Mouse (Mus musculus) neural tube, embryonic 14.5 days (tissue): ENCODE measurements at regions not wholly inside any gene's neighbourhood (a gene's known extent, or its start where the extent isn't known, plus 50 kb on each side); places are given as distances from the start of the nearest gene placed in this dataset.

ENCODE experiments used
- ATAC-seq: fragments of 200-750 bp; cut with Nextera tagmentation; 2 replicates; pipeline ENCODE4 v1.8.0; 2017; ENCODE audit warnings: low read depth, mild to moderate bottlenecking, moderate TSS enrichment, moderate library complexity
- H3K27ac ChIP-seq: fragments of 300-500 bp; sonication (generic); 2 replicates; pipeline ENCODE4 v1.5.1; 2014; ENCODE audit warnings: low read depth, mild to moderate bottlenecking, control low read depth, low read length, moderate library complexity, mixed read lengths
- H3K27me3 ChIP-seq: fragments of 300-500 bp; sonication (generic); 2 replicates; pipeline ENCODE4 v1.6.1; 2014; ENCODE audit warnings: low read length; ENCODE audit not compliant: control insufficient read depth, insufficient read depth
- H3K36me3 ChIP-seq: fragments of 300-500 bp; sonication (generic); 2 replicates; pipeline ENCODE4 v1.6.1; 2014; ENCODE audit warnings: low read length, mixed read lengths; ENCODE audit not compliant: control insufficient read depth, insufficient read depth
- H3K4me1 ChIP-seq: fragments of 300-500 bp; sonication (generic); 2 replicates; pipeline ENCODE4 v1.6.1; 2014; ENCODE audit warnings: low read length; ENCODE audit not compliant: control insufficient read depth, insufficient read depth
- H3K4me2 ChIP-seq: fragments of 300-500 bp; sonication (generic); 2 replicates; pipeline ENCODE4 v1.6.1; 2014; ENCODE audit warnings: mild to moderate bottlenecking, low read depth, low read length, control low read depth
- H3K4me3 ChIP-seq: fragments of 300-500 bp; sonication (generic); 2 replicates; pipeline ENCODE4 v1.5.1; 2014; ENCODE audit warnings: low read depth, low read length, control low read depth, mixed read lengths
- H3K9ac ChIP-seq: fragments of 300-500 bp; sonication (generic); replicated peaks from 2 replicates; pipeline ENCODE4 v1.6.1; 2014; ENCODE audit warnings: low read depth, mild to moderate bottlenecking, control low read depth, low read length, mixed read lengths
- H3K9me3 ChIP-seq: fragments of 300-500 bp; sonication (generic); 2 replicates; pipeline ENCODE4 v1.6.1; 2016; ENCODE audit warnings: low read length; ENCODE audit not compliant: control insufficient read depth
- WGBS: fragments of 180-500 bp; shearing (Covaris S2); extraction: QIAGEN DNeasy Blood & Tissue Kit; methylation state at CpG from one replicate; pipeline ENCODE4 v1.1.7; 2014; 5-methylcytosine and 5-hydroxymethylcytosine counted together

DNA sequence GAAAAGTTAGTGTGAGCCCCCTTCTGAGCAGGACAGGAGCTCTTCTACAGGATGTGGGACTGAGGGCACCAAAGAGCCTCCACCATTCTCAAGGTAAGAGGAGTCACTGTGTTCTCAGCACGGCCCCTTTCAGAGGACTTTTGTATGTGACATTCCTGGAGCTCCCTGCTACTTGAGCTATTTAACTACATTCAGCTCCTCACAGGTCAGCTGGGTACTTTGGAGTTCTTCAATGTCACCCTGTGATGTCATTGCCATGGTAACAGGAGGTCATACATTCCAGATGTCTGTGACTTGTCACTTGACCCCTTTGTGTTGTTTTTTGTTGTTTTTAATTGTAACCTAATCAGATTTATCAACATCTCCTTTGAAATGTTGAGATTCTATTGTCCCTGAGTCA lies 122.9 kb upstream of the Gm15217 start:
- no peak overlapping the region for H3K27ac ChIP-seq
- H3K36me3 ChIP-seq, result no peaks in the 10 kb centered on the region
- no peaks in the 10 kb centered on the region for H3K9me3 ChIP-seq
- H3K4me2 ChIP-seq, result no peak overlapping the region
- H3K4me3 ChIP-seq, result no peak overlapping the region
- no peaks in the 10 kb centered on the region for H3K4me1 ChIP-seq
- no peak for ATAC-seq
- no peaks in the 10 kb centered on the region for H3K27me3 ChIP-seq
- no peak overlapping the region for H3K9ac ChIP-seq
- 24% methylated on average over 1 of the region's 1 CpGs for WGBS

DNA sequence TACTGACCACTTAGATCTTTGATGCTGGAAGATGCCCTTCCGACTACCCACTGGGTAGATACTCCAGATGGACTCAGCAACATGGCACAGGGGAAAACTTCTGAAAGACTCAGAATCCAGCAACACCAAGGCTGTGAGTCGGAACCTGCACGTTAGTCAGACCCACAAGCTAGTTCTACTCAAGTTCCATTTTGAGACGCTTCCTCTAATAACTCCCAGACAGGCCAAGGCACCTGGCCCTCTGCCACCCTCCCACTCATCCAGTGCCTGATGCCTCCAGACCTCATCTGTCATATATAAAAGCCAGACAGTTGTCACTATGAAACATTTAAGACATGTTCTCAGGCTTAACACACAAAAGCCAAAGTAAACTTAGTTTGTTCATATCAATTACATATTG lies 121.9 kb upstream of the Gm15217 start:
- Histone ChIP-seq H3K36me3 (no peaks in the 10 kb centered on the region), H3K9me3 (no peaks in the 10 kb centered on the region), H3K4me1 (no peaks in the 10 kb centered on the region), H3K9ac (no peak overlapping the region), H3K4me3 (no peak overlapping the region), H3K4me2 (no peak overlapping the region), H3K27me3 (no peaks in the 10 kb centered on the region), H3K27ac (no peak overlapping the region)
- no peak for ATAC-seq
- WGBS, result 96% methylated on average over 4 of the region's 4 CpGs

DNA sequence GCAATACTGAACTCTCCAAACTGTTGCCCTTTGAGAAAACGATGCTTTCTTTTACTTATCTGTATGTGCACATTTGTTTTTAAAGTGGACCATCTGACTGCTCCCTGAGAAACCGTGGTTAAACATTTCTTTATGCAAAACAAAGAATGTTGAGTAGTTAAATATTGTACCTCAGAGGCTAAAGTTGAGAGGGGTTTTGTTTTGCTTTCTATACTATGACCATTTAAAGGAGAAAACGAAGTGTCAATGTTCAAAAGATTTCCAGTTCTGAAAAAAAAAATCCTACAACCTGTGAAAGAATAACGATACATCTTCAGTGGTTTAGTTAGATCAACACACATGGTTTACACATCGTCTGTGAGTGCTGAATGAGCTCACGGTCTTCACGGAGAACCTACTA lies 120.7 kb upstream of the Gm15217 start:
- H3K4me1 ChIP-seq, result no peaks in the 10 kb centered on the region
- ATAC-seq, result no peak
- no peaks in the 10 kb centered on the region for H3K9me3 ChIP-seq
- H3K9ac ChIP-seq, result no peak overlapping the region
- H3K27ac ChIP-seq, result no peak overlapping the region
- H3K4me2 ChIP-seq, result no peak overlapping the region
- WGBS, result 86% methylated on average over 7 of the region's 7 CpGs
- H3K27me3 ChIP-seq, result no peaks in the 10 kb centered on the region
- H3K36me3 ChIP-seq, result no peaks in the 10 kb centered on the region
- no peak overlapping the region for H3K4me3 ChIP-seq

GRCm38 (mm10) chr14:46260291-46260980 lies 118.8 kb upstream of the Gm15217 start:
- Histone ChIP-seq H3K4me1 (no peaks in the 10 kb centered on the region), H3K4me2 (no peak overlapping the region), H3K27ac (no peak overlapping the region), H3K36me3 (no peaks in the 10 kb centered on the region), H3K4me3 (no peak overlapping the region), H3K27me3 (no peaks in the 10 kb centered on the region), H3K9ac (no peak overlapping the region), H3K9me3 (no peaks in the 10 kb centered on the region)
- WGBS, result 75% methylated on average over 4 of the region's 4 CpGs
- no peak for ATAC-seq

GRCm38 (mm10) chr14:46275455-46275854 lies 103.8 kb upstream of the Gm15217 start:
- ATAC-seq, result no peak
- Histone ChIP-seq H3K9ac (no peak overlapping the region), H3K9me3 (no peaks in the 10 kb centered on the region), H3K4me3 (no peak overlapping the region), H3K4me2 (no peak overlapping the region), H3K27me3 (no peaks in the 10 kb centered on the region), H3K4me1 (no peaks in the 10 kb centered on the region), H3K36me3 (no peaks in the 10 kb centered on the region), H3K27ac (no peak overlapping the region)
- 95% methylated on average over 10 of the region's 10 CpGs for WGBS

DNA sequence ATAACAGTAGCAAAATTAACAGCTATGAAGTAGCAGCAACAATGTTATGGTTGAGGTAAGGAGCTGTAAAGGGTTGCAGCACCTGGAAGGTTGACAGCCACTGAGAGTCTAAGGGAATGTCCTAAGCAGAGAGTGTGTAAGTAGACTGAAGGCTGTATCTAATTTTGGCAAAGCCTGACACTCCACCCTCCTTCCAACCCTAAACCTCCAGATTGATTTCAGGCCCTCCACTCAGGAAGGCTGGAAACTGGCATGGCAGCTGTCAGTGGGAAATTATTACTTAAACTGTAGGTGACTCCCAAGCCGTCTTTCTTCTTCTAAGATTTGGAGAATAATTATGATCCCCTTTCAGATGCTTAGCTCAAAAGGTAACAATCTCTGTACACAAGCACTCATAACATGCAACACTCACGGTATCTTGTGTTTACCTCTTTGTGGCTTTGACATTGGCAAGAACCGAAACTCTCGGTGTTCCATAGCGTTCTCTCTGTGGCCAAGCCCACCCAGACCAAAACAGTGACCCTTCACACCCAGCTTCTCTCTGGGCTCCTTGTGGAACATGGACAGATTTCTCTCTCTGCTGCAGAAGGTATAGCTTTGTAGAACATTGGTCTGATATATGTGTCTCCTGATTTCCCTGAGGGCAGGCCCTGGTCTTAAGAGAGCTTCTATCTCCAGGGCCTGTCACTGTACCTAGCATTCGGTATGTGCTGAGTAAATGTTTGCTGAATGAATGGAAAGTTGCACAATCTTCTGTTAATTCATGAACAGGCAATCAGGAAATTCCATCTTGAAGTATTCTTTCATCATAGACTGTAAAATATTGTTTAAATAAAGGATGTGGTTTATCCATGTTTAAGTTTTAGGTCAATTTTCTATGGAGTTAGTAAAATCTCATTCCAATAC lies 102.0 kb upstream of the Gm15217 start:
- Histone ChIP-seq H3K9me3 (no peaks in the 10 kb centered on the region), H3K4me1 (no peaks in the 10 kb centered on the region), H3K27ac (no peak overlapping the region), H3K27me3 (no peaks in the 10 kb centered on the region), H3K36me3 (no peaks in the 10 kb centered on the region), H3K4me2 (no peak overlapping the region), H3K9ac (no peak overlapping the region), H3K4me3 (no peak overlapping the region)
- no peak for ATAC-seq
- WGBS, result 96% methylated on average over 6 of the region's 6 CpGs

DNA sequence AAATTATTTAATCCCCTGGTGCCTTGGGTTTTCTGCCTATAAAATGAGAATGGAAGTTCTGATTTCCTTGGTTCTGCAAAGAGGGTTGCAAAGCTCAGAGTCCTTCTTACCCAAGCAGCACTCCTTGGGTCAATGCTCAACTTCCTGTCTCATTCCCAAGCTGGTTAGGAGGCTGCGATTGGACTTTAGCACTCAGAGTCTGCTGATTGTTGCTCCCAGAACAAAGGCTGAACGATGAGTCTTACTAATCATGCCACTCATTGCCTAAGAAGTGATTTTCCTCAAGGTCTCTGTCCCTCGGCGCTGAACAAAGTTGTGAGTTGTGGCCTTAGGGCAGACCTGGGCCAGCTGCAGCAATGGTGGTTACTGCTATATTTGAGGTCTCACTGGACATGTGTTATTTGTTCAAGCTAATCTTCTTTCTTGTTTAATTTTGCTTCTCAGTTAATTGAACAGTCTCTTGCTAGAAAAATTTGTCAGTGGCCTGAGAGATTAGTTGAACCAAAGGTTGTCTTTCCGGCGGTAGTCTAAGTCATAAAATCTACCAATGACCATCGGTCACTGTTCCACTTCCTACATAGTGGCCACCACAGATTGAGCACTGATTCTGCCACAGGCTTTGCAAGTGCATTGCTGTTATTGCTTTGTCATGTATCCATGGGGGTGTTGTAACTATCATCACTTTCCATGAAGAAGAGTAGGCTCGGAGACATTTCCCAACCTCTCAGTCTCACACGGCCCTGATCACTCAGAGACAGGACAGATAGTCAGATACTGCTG lies 101.2 kb upstream of the Gm15217 start:
- Histone ChIP-seq H3K4me3 (no peak overlapping the region), H3K9me3 (no peaks in the 10 kb centered on the region), H3K27ac (no peak overlapping the region), H3K4me1 (no peaks in the 10 kb centered on the region), H3K4me2 (no peak overlapping the region), H3K9ac (no peak overlapping the region), H3K36me3 (no peaks in the 10 kb centered on the region), H3K27me3 (no peaks in the 10 kb centered on the region)
- 94% methylated on average over 9 of the region's 9 CpGs for WGBS
- ATAC-seq, result no peak

DNA sequence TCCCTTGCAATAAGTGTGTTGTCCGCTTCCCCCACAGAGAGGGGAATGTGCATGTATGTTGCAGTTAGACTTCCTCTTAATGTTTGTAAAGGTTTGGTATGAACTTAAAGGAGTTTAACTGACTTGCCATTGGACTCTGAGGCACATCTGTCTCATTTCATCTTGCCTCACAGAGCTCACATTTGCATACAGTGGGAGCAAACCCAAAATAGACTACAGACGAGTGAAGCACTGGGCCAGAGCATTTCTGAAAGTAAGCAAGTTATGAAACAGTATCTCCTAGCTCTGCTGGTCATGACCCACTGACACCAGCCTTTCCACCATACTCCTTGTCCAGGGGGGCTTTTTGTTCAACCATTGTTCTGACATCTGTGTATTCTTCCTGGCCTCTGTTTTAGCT lies 86.8 kb upstream of the Gm15217 start:
- no peak overlapping the region for H3K9ac ChIP-seq
- 60% methylated on average over 2 of the region's 2 CpGs for WGBS

GRCm38 (mm10) chr14:46296275-46296674 lies 82.9 kb upstream of the Gm15217 start:
- no peaks in the 10 kb centered on the region for H3K27me3 ChIP-seq
- no peak overlapping the region for H3K9ac ChIP-seq
- no peak for ATAC-seq
- no peaks in the 10 kb centered on the region for H3K9me3 ChIP-seq
- no peak overlapping the region for H3K4me3 ChIP-seq
- no peaks in the 10 kb centered on the region for H3K4me1 ChIP-seq
- H3K27ac ChIP-seq, result no peak overlapping the region
- H3K4me2 ChIP-seq, result no peak overlapping the region
- no peaks in the 10 kb centered on the region for H3K36me3 ChIP-seq

More for the DNA sequence above, 86.8 kb upstream of the Gm15217 start:
- H3K4me1 ChIP-seq, result no peaks in the 10 kb centered on the region
- no peak overlapping the region for H3K27ac ChIP-seq
- no peak overlapping the region for H3K4me2 ChIP-seq
- H3K27me3 ChIP-seq, result no peaks in the 10 kb centered on the region
- H3K36me3 ChIP-seq, result no peaks in the 10 kb centered on the region
- ATAC-seq, result no peak
- H3K9me3 ChIP-seq, result no peaks in the 10 kb centered on the region
- H3K4me3 ChIP-seq, result no peak overlapping the region
